12 mouse cellular contexts compared by ENCODE assay signal in the genomic region with DNA sequence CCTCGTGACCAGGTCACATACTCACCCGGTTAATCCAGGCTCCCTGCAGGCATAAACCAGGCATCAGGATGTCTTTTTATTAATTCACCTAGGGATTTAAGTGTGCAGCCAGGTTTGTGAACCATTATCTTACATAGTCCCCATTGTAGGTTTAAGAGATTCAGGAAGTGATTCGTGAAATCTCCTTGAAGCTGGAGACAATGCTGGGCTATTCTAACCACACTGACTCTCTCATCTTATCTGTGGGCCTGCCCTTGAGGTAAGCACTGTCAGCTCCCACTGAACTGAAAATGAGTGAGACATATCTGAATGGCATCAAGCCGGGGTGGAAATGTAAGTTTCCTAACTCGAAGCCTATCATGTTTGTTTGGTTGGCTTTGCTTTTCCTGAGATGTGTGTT.
"Had no signal": no experiment of that assay in that cellular context is flagged by ENCODE, and none has a peak within 500 bp of the region (broad histone marks: within the 10 kb centered on the region; RNA-seq: fewer than 3 reads in every experiment).

No protein-coding gene starts in this region.

- H3K36me3 ChIP-seq: liver, embryonic 13.5 days had no signal

- H3K9ac ChIP-seq: liver, embryonic 13.5 days had no signal

- H3K9me3 ChIP-seq: liver, embryonic 13.5 days had no signal

- H3K27ac ChIP-seq: left cerebral cortex, adult 2 months; liver, embryonic 13.5 days; macrophage; stomach, postnatal 0 days had no signal

- H3K27me3 ChIP-seq: liver, embryonic 13.5 days had no signal

- DNase-seq: kidney, adult 9 months; kidney, postnatal 14 days; kidney, postnatal 4 days; liver, embryonic 13.5 days; lung, adult 2 months; midbrain, embryonic 14.5 days; thymus, adult 2 months; thymus, postnatal 14 days; thymus, postnatal 4 days had no signal

- H3K4me3 ChIP-seq: left cerebral cortex, adult 2 months; liver, embryonic 13.5 days had no signal

- H3K4me1 ChIP-seq: liver, embryonic 13.5 days had no signal
